Mouse (Mus musculus): ENCODE measurements at regions not wholly inside any gene's neighbourhood (a gene's known extent, or its start where the extent isn't known, plus 50 kb on each side); places are given as distances from the start of the nearest gene placed in this dataset.

DNA sequence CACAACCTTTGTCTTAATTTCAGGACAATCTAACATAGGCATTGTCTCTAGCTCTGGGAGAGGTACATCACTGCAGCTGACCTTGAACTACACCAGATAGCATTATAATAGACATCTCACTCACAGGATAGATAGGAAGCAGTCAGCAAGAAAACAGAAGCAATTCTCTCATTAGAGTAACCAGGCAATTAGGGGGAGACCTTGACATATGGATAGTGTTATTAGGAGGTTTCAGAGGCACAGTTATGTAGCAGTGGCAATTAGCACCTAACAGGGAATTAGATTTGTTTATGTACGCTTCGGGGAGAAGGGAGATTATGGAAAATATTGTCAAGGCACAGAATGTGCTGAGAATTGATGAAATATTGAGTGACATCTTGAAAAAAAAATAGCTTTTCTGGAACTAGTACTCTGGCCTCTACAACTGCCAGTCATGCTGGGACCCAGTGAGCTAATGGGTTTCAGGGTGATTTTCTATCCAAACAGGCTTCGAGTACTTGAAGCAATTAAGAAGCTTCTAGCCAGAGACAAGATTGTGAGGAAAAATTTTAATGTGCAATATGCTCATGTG, 216.8 kb upstream of the Aco1 start:
- DNase-seq (ENCODE audit: low spot score) = no peak

DNA sequence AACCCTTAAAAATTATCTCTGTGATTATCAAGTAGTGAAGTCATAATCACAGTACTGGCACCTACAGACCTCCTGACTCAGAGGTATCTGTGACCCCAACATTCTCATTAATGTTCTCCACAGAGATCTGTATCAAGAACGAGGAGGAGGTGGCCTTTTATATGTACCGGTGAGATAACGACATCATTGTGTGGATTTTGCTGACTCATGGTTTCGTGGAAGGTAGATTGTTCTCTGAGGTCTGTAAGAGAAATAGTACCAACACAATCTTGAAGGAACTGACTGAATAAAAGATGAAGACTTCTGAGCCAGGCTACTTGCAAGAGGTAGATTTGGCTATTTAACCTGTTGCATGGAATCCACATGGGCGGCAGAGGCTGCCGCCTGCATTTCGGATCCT, 216.3 kb upstream of the Aco1 start:
- DNase-seq (ENCODE audit: low spot score) = no peak

DNA sequence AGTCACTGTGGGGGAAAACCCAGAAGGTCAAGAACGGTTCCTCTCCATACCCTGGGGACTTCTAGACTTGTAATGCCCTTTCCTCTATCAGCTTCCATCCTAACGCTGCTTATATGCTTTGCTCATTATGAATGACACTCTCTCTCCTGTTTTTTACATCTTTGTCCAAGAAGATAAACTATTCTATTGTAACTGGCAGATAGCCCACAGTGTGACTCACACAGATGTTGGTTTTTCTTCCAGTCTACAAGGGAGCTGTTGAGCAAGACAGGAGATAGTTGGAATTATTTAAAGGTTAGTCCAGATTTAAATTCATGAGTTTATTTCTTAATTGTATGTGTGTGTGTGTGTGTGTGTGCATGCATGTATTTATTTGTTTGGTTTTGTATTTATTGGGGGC, 214.4 kb upstream of the Aco1 start:
- DNase-seq (ENCODE audit: low spot score) = no peak

- DNase-seq (ENCODE audit: low spot score) = no peak
Observed at GRCm38 (mm10) chr4:39934025-39934708, 208.7 kb upstream of the Aco1 start.

DNA sequence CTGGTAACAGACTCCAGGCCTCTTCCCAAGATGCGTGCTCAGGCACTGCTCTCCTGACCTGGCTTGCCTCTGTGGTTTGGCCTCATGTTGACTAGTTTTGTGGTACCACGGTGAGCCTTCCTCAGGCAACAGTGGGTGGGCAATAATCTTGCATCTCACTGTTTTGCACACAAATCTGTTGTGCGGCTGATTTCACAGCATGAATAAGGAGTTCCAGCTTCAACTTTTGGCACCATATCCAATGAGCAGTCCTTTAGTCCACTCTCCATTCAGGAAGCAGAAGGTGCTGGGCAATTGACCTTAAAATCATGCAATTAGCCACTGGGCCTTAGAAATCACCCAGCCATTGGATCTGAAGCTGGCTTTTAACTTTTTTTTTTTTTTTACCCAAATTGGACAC, 184.2 kb upstream of the Aco1 start:
- no peak for DNase-seq (ENCODE audit: low spot score)

GRCm38 (mm10) chr4:39967938-39968337, 174.9 kb upstream of the Aco1 start:
- no peak for DNase-seq (ENCODE audit: low spot score)

- DNase-seq (ENCODE audit: low spot score) = no peak
Observed at GRCm38 (mm10) chr4:39991358-39991757, 151.5 kb upstream of the Aco1 start.

DNA sequence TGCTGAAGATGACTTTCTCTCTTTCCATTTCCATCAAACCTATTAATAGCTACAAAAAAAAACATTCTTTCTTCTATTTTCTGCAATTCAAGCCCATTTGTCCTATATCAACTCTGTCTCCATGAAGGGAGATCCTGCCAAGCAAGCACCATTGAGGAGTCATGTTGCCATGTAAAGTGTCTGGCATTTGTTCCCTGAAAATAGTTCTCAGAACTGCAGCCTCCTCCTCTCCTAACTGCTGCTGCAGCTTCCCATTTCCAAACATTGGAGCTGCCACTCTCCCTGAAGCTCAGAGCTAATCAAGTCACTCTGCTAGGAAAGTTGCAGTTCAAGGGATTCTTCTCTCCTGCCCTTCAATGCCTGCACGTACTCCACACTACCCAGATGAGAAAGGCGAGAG, 151.0 kb upstream of the Aco1 start:
- DNase-seq (ENCODE audit: low spot score) = no peak

DNA sequence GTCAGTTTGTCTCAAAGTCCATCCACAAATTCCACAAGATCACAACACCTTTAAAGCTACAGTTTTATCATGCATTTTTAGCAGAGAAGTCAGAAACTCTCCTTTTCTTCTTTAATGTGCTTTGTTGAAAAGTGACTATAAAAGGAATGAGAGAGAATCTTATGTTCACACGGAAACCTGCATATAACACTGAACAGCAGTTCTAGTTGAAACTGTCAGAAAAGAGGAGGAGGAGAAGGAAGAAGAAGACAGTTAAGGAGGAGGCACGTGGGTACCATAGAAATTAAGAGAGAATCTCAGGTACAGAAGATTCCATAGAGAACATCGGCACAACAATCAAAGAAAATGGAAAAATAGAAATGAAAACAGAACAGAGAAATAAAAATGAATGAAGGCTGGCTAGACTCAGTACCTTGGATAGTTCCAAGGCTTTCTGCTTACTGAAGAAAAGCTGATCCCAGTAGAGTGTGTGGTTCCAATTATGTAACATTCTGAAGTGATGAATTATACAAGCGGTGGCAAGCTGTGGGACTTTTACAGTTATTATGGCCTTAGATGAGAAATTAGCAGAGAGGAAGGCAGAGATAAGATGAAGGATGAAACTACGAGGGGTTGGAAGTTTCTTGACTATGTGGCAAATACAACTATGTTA, 144.0 kb upstream of the Aco1 start:
- no peak for DNase-seq (ENCODE audit: low spot score)

GRCm38 (mm10) chr4:40014666-40015065, 128.2 kb upstream of the Aco1 start:
- peak; percentile 29 for DNase-seq (ENCODE audit: low spot score)

DNA sequence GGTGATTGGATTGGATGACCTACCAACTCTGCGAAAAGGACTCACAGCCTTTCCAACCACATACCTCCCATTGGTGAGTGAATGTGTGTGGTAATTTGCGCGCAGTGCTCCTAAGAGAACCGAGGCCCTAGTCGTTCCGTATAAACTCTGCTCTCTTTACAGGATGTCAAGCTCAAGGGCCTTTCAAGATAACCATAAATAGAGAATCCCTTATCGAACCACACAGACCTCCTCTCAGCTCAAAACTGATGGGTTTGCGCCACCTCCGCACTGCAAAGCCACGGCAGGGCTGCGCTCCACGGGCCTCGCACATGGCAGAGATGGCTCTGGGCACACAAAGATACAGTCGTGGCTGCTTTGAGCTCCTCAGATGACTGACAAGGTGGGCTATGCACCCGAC, 126.0 kb upstream of the Aco1 start:
- DNase-seq (ENCODE audit: low spot score) = no peak

GRCm38 (mm10) chr4:40018208-40018607, 124.7 kb upstream of the Aco1 start:
- DNase-seq (ENCODE audit: low spot score) = no peak

- no peak for DNase-seq (ENCODE audit: low spot score)
Observed at GRCm38 (mm10) chr4:40031361-40031760, 111.5 kb upstream of the Aco1 start.

GRCm38 (mm10) chr4:40047846-40048245, 95.0 kb upstream of the Aco1 start:
- DNase-seq (ENCODE audit: low spot score) = no peak

- DNase-seq (ENCODE audit: low spot score) = no peak
Observed at GRCm38 (mm10) chr4:40049086-40049485, 93.8 kb upstream of the Aco1 start.

DNA sequence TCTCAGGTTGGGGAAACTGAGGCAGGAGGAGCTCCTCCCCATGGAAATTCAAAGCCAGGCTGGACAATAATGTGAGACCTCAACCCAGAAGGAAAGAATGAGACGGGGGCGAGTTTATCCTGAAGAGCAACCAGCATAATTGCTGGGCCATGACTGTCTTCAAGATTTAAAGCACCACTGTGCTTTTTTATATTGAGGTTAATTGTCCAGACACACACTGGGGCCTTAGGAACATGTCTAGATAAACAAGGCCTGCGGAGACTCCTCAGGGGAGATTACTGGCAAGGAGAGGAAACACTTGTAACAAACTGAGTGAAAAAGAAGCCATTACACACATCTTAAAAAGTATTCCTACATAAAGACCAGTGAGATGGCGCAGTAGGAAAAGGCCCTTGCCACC, 91.0 kb upstream of the Aco1 start:
- DNase-seq (ENCODE audit: low spot score) = no peak

GRCm38 (mm10) chr4:40053391-40053790, 89.5 kb upstream of the Aco1 start:
- DNase-seq (ENCODE audit: low spot score) = no peak

GRCm38 (mm10) chr4:40063751-40064456, 79.0 kb upstream of the Aco1 start:
- no peak for DNase-seq (ENCODE audit: low spot score)

GRCm38 (mm10) chr4:40064457-40064836, 78.4 kb upstream of the Aco1 start:
- DNase-seq (ENCODE audit: low spot score) = no peak

DNA sequence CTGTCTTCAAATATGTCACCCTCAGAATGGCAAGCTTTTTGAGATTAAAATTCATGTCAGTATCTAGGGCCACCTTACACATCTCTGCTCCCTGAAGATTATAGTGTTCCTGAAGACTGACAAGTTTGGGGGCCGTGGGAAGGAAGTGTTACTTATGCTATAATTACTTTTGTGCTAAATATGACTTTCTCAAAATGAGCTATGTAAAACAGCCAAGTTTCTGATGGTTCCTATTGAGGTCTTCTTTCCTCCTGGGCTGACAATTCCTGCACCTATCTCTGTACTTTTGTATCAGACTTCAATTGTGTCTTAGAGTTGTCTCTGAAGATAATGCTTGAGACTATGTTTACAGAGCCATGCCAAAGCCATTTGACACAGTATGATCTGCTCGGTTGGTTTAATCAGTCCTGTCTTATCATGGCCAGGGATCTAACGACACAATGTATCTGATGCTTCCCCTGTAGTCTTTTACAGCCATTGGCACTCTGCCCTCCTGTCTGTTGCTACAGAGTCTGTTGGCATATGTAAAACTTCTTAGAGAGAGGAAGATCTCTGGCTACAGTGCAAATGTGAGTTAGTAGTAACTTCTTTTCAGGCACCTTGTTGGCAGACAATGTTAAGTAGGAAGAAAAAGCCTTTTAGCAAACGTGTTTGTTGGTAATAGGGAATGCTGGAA, 71.8 kb upstream of the Aco1 start:
- no peak for DNase-seq (ENCODE audit: low spot score)

- DNase-seq (ENCODE audit: low spot score) = no peak
Observed at GRCm38 (mm10) chr4:40081035-40081434, 61.8 kb upstream of the Aco1 start.

DNA sequence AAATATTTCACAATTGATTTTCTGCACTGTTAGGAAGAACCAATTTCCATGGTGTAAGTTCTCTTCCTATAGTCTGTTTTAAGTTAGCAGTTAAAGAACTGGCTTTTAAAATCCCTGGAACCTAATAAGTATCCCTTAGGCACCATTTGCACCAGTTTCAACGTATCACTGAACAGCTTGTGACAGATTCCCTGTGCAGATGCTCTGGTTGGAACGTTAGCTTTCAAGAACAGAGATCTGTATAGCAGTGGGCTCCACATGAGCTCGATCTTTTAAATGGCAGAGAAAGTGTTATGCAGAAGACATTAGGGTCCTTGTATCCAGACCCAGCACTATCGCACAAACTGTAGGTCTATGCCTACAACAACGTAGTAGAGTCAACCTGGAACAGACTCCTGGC, 52.6 kb upstream of the Aco1 start:
- no peak for DNase-seq (ENCODE audit: low spot score)
